Mouse (Mus musculus) embryo, embryonic 11.5 days (tissue): ENCODE measurements around the gene Nrxn3.

Source experiments
- DNase-seq: peaks from one replicate; pipeline ENCODE4 v3.0.0-alpha.2; 2012; ENCODE audit warnings: low read depth, low spot score

Nrxn3 gene

DNA sequence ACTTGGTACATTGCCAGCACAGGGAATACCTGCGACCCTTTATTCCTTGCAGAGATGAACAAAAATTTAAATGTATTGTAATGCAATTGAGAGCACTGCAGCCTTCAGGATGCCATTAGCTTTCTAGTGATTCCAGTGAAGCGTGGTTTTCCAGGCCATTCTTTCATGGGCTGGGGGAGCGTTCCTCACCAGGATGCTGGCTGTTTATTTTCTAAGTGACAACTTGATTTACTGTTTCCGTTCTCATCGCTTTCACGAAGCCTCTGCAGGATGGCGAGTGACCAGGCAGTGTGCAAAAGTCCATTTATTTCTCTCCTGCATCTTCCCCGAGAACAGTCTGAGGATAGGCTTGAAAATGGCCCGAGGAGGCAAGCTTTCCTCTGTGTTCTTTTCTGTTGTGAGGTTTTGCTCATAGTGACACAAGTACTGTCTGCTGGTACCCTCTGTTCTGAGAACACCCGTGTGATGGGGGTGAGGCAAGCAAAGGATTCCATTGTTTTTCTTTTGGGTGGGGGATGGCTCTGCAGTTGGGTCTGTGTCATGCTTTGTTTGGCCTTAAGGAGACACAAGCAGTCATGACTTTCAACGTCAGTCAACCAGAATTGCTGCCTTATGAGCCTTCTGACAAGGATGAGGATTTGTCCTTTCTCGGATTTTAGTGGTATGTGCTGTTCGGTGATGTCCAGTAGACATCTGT lies 457.4 kb downstream of the Nrxn3 start:
- DNase-seq: no peak

DNA sequence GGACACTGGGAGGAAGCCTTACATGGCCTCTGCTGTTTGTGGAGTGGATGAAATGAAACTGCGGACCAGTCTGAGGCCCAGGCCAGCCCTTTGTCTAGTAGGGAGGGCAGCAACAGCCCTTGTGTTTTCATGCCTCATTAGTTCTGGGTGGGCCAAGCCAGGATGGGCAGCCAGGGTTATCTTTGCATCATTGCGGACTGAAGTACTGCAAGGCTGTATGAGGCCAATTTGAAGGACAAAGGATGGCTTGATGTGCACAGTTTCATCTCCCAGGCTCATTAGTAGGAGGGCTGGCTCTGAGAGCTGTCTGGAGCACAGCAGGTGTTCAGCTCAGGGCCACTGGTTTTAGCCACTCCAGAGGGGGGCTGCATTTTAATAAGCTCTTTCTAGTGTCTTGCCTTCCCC lies 458.5 kb downstream of the Nrxn3 start:
- DNase-seq: no peak

DNA sequence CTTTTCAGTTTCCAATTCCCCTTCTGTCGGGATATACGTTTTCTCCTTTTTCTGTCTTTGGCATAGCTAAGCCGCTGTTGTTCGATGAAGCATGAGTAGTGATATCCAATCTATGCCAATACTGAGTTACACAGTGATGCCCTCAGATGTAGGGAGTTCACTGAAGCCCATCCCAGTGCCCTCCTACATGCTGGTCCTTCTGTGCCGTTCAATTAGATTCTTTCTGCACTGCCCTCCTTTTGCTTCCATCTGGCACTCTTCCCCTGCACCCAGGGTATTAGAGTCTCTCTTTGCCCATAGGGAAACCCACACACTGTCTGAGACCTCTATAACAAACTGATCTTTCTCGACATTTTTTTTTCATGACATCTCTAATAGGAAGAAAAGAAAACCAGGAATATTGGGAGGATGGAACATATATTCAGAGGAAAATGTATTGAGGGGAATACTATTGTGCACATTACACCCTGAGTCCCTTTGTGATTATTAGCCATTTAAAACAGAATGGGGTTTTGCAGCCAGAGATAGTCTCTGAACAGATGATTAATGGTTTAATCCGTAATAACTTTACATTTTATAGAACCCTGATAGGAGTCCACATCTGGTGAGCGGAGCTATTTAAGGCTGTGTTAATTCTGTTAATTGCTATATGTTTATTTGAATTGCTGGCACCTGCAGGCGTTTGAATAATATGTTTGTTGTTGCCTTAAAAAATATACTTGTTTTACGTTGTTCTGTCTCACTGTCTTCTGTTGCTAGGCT lies 476.3 kb downstream of the Nrxn3 start:
- DNase-seq: no peak

DNA sequence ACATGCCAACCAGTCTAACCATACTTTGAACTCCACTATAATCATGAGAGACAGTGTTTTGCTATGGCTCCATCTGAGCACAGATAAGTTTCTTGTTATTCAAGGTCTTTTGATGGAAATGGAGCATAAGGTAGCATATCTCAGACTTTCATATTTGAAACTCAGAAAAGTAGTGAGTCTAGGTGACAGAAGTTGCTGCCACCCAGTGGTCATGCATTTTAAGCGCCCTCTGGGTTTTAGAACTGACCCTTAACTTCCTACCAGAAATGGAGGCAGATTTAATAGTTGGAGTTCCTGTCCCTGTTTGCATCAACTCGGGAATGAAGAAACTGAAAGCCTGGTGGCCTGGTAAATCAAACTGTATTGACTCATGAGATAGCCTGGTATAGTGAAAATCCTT lies 488.9 kb downstream of the Nrxn3 start:
- no peak for DNase-seq

GRCm38 (mm10) chr12:89239826-89240225 lies 517.1 kb downstream of the Nrxn3 start:
- DNase-seq: no peak

DNA sequence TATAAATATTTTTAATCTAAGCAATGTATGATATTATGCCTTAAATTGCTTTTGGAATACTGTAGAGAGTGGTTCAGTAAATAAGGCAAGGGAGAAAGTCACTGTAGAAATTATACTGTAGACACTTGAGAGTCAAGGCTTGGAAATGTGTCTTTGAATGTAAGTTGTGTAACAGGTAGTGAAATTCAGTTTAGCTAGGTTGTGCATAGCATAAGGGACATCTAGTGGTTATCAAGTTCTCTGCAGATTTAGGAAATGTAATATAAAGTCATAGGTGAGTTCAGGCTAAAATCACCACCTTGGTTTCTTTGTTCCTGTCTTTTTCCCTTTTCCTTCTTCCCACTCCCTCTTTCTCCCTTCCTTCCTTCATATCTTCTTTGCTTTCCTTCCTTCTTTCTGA lies 518.9 kb downstream of the Nrxn3 start:
- no peak for DNase-seq

- DNase-seq: no peak
These were observed 519.8 kb downstream of the Nrxn3 start for GRCm38 (mm10) chr12:89242476-89242875.

GRCm38 (mm10) chr12:89255275-89255892 lies 532.7 kb downstream of the Nrxn3 start:
- DNase-seq: no peak

DNA sequence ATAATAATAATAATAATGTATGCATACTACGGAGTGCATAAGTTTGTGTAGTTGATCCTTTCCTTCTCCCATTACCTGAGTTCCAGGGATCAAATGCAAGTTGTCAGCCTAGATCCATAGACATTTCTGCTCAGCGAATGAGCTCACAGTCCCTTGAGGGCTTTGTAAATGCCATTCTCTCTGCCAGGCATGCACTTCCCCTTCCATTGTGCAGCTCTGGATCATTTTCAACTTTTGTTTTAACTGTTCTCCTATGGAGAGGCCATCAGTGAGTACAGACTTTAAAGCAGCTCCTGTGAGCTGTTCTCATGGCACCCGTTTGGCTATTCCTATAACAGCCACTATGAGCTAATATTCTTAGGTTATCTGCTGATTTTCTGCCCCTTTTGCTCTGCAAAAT lies 536.2 kb downstream of the Nrxn3 start:
- DNase-seq: no peak

DNA sequence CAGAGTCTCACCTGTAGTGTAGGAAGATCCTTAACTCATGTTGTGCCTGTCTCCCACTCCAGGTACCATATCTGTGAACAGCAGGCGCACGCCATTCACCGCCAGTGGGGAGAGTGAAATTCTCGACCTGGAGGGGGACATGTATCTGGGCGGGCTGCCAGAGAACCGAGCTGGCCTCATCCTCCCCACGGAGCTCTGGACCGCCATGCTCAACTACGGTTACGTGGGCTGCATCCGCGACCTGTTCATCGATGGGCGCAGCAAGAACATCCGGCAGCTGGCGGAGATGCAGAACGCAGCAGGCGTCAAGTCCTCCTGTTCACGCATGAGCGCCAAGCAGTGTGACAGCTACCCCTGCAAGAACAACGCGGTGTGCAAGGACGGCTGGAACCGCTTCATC lies 537.4 kb downstream of the Nrxn3 start:
- DNase-seq: no peak

GRCm38 (mm10) chr12:89262261-89262660 lies 539.6 kb downstream of the Nrxn3 start:
- no peak for DNase-seq

DNA sequence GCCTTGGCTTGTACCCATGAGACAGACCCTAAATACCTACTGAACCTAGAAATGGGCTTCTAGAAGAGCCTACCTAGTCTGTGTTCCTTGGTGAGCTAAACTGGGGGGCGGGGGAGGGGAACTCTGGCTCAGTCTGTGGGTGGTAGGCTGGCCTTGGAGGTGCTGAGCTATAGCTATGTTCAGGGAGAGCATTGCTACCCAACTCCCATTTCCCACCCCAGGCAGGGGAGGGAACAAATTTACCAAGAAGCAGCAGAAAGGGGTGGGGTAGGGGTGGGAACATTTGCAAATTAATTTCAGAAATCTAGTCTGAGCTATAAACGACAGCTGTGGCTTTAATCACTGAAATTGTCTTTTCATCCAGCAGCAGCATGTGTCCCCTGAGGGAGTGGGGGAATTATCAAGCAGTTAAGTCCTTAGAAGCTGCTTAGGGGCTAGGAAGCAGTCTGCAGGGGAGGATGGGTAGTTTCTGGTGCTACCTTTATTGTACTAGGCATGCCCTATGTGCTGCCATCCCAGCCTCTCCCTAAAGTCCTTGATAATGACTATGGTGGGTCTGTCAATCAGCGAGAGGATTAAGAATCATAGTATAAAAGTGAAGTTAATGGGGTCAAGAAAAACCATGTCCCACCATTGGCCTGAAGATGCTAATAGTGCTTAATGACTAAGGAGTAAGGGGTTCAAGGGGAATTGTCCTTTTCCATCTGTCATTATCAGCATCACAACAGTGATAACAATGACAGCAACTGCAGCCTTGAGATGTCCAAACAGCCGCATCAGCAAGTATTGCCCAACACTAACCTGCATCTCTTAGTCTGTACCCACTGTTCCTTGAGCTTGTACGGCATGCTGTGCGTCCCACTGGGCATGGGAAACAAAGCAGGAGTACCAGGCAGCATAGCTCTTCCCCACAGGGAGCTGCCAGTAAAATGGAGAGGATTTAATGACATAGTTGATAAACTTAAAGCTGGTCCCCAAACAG lies 560.0 kb downstream of the Nrxn3 start:
- no peak for DNase-seq

DNA sequence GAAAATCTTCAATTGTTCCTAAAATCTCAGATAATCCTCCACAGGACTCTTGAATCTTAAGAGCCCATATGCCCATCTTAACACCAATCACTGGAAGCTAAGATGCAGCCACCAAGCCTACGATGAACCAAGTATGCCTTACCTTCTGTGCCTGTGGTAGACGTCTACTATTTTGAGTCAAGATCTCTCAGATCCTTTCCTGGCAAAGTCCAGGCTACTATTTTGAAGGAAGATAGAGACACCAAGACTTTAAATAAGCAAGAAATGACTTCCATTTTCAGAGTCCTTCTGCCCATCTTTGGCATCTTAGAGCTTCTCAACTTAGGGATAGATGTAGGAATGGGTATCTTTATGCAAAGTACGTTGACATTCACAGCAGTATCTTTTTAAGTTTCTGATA lies 561.7 kb downstream of the Nrxn3 start:
- no peak for DNase-seq

DNA sequence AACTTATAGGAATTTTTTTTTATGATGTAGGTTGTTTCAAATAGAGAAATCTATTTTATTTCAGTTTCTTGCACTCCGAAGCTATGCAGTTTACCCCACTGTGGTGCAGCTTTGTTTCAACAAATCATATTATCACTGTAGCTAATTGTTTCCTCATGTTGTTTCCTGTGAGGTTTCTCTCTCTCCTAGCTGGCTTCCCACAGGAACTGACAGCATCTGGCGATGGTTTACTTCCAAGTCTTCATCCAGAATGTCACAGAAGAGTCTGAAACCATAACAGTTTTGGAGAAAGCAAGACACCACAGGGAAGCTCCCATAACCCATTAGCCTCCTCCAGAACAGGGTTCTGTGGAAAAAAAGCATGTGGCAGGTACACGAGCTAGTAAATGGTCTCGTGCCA lies 564.4 kb downstream of the Nrxn3 start:
- no peak for DNase-seq

- DNase-seq: no peak
These were observed 567.1 kb downstream of the Nrxn3 start for GRCm38 (mm10) chr12:89289589-89290274.

DNA sequence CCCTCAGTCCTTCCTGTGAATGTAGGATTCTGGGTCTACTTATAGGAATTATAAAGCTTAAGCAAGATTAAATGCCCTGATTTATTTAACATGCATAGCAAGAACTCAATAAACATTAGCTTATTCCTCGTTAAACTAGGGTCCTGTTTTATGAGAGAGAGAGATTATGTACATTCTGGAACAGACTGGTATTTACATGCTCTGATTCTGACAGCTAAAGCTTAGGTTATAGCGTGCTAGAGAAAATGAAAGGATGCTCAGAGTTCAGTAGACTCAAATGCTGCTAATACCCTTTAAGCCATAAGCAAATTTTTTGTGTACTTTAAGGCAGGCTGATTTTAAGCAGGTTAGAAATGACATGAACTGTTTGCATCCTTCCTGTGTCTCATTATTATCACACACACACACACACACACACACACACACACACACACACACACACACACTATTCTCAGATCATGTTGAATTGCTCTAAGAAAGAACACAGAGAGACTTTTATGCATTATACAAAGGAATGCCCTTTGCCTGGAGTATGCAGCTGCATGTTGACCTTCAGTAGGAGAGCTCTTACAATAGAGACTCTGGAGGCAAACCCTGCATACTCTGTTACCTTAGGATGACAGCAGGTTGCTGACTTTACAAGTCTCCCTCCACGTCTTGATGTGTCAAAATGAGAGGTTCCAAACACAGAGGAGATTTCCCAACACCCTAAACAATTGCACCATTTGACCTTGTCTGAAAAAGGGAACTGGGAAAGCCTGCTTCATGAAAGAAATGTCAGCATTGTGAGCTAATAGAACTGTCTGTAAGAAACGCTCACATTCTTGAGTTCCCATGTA lies 568.3 kb downstream of the Nrxn3 start:
- no peak for DNase-seq

GRCm38 (mm10) chr12:89302011-89302410 lies 579.3 kb downstream of the Nrxn3 start:
- peak; percentile 61 for DNase-seq

GRCm38 (mm10) chr12:89310200-89310599 lies 587.5 kb downstream of the Nrxn3 start:
- no peak for DNase-seq

GRCm38 (mm10) chr12:89312586-89312985 lies 589.9 kb downstream of the Nrxn3 start:
- DNase-seq: peak; percentile 11
